Mouse (Mus musculus) myocyte (in vitro differentiated cells): ENCODE measurements around the gene Cdca3. TPM values are rescaled to one million over a fixed set of nuclear protein-coding genes. Genes with fewer than 3 reads are reported as not detected.

ENCODE experiments used
- H3K27me3 ChIP-seq: one replicate; pipeline ENCODE4 v1.6.1; 2011; ENCODE audit not compliant: control insufficient read depth, insufficient read depth, insufficient read length
- H3K36me3 ChIP-seq: one replicate; pipeline ENCODE4 v1.6.1; 2011; ENCODE audit not compliant: control insufficient read depth, insufficient read depth
- H3K4me2 ChIP-seq: one replicate; pipeline ENCODE4 v1.6.1; 2011; ENCODE audit warnings: low read depth, control low read depth
- H3K4me3 ChIP-seq: one replicate; pipeline ENCODE4 v1.5.1; 2011; ENCODE audit warnings: mild to moderate bottlenecking, control low read depth, moderate library complexity
- H3K79me2 ChIP-seq: one replicate; pipeline ENCODE4 v1.6.1; 2011; ENCODE audit not compliant: control insufficient read depth, insufficient read depth
- H3ac ChIP-seq: one replicate; pipeline ENCODE4 v1.6.1; 2011; ENCODE audit not compliant: control insufficient read depth, insufficient read length
- CEBPB ChIP-seq: IDR thresholded peaks from 2 replicates; pipeline ENCODE4 v1.6.1; 2011; ENCODE audit warnings: mild to moderate bottlenecking, moderate library complexity; ENCODE audit not compliant: poor library complexity, insufficient read depth, severe bottlenecking
- E2F4 ChIP-seq: IDR thresholded peaks from one replicate; pipeline ENCODE4 v1.6.1; 2011; ENCODE audit warnings: mild to moderate bottlenecking, control low read depth, moderate library complexity; ENCODE audit not compliant: insufficient read depth
- MAX ChIP-seq: IDR thresholded peaks from one replicate; pipeline ENCODE4 v1.6.1; 2011; ENCODE audit warnings: low read depth, mild to moderate bottlenecking, control low read depth
- MYOD1 ChIP-seq, 3 experiments: IDR thresholded peaks; one replicate each; pipeline ENCODE4 v1.6.1; 2011; ENCODE audit warnings: control low read depth in 2 of 3, low read depth in 2 of 3, mild to moderate bottlenecking in 2 of 3, moderate library complexity in 1 of 3; ENCODE audit not compliant: insufficient read length in 2 of 3, control insufficient read depth in 1 of 3
- MYOG ChIP-seq, 3 experiments: IDR thresholded peaks; one replicate each; pipeline ENCODE4 v1.6.1; 2011; ENCODE audit warnings: control low read depth in 2 of 3, low read depth in 2 of 3, mild to moderate bottlenecking in 2 of 3; ENCODE audit not compliant: insufficient read length in 2 of 3, control insufficient read depth in 1 of 3, insufficient read depth in 1 of 3
- POLR2A ChIP-seq: IDR thresholded peaks from one replicate; pipeline ENCODE4 v1.6.1; 2011; ENCODE audit warnings: low read depth, mild to moderate bottlenecking, control low read depth, moderate library complexity; ENCODE audit not compliant: insufficient read length
- POLR2AphosphoS2 ChIP-seq: IDR thresholded peaks from one replicate; pipeline ENCODE4 v1.6.1; 2011; ENCODE audit warnings: low read depth, control low read depth; ENCODE audit not compliant: insufficient read length
- REST ChIP-seq: IDR thresholded peaks from one replicate; pipeline ENCODE4 v1.6.1; 2011; ENCODE audit warnings: mild to moderate bottlenecking, control low read depth, moderate library complexity; ENCODE audit not compliant: insufficient read depth, insufficient read length
- SRF ChIP-seq: IDR thresholded peaks from one replicate; pipeline ENCODE4 v1.6.1; 2011; ENCODE audit warnings: low read depth; ENCODE audit not compliant: control insufficient read depth, insufficient read length
- TCF12 ChIP-seq: IDR thresholded peaks from one replicate; pipeline ENCODE4 v1.6.1; 2011; ENCODE audit warnings: mild to moderate bottlenecking, control low read depth; ENCODE audit not compliant: poor library complexity, insufficient read depth, severe bottlenecking
- TCF3 ChIP-seq: IDR thresholded peaks from one replicate; pipeline ENCODE4 v1.6.1; 2011; ENCODE audit warnings: low read depth, control low read depth; ENCODE audit not compliant: insufficient read length
- USF1 ChIP-seq: IDR thresholded peaks from one replicate; pipeline ENCODE4 v1.6.1; 2011; ENCODE audit warnings: low read depth, mild to moderate bottlenecking, control low read depth, moderate library complexity
- polyA plus RNA-seq: library from polyadenylated mRNA; unstranded; fragments of >200 nt; fragmentation: generic; extraction: Trizol; gene quantifications from one replicate; pipeline ENCODE4 v1.2.1, GENCODE M21; 2012; ENCODE audit warnings: missing spikeins

Gene Cdca3
- polyA plus RNA-seq, 1 experiment, result 28.8 TPM

DNA sequence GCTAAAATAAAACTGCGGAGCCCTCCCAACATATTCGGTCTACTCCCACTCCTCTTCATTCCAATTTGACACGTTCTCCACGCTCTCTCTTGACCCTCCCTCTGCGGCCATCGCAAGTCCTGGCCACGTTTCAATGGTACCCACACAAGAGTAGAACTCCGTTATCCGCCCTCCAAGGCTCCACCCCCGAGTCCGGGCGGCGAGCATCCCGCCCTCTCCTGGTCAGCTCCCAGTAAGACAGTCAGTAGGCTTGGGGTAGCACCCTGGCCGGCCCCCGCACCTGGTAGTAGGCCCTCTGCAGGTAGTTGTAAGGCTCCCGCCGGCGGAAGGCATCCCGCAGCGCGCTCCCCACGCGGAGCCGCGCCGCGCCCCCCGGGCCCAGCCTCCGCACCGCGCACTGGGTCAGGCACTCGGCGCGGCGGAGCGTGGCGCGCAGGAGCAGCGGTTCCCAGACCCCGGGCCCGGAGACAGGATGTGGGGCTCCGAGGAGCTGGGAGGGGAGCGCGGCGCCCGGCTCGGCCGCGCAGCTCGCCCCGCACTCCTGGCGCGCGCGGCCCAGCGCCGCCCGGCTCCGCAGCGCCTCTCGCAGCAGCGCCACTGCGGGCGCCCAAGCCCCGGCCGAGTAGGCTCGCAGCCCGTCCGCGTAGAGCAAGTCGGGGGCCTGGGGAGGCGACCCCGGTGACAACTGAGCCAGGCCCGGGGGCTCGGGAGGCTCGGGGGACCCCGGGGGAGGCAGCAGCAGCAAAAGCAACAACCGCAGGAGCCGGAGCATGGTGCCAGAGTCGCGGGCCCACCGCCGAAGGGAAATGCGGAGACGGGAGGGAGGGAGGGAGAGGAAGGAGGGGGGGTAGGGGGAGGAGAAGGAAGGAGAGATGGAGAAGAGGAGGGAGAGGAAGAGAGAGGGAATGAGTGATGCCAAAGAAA, 27.8 kb downstream of the Cdca3 start, which contains the start of gene P3h3:
Gene P3h3 (minus strand): TSS at position 837 of the 924 bp plus-strand sequence.
- no peak within 1 kb of the TSS for H3ac ChIP-seq

DNA sequence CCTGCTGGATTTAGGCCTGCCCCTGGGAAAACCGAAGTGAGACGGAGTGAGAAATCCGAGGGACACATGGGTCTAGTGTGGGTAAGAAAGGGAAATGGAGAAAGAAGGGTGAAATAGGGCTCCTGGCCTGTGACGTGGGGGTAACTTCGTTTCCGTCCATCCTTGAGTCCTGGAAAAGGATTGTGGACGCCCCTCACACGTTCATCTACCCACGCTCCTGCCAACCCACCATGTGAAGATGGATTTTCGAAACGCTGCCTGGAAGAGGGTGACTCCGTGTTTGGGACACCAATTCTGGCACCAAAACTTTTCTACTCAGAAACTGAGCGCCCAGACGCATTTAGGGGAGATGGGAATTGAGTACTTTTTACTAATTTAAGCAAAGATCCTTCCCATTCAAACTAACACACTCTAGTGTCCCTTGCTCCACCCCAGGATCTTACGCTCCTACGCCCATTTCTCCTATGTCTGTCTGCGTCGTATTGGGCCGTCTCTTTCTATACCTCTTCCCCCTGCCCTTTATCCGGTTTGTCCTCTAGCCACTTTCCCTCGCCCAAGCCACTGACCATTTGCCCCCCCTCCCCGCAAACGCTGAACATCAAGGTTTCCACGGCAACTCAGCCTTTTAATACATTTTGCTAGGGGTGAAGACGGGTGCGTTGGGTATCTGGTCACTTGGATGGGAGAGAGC, 28.6 kb downstream of the Cdca3 start:
- Histone ChIP-seq H3K79me2 (no peaks in the 10 kb centered on the region), H3ac (no peak overlapping the region), H3K4me3 (no peak overlapping the region), H3K4me2 (no peak overlapping the region), H3K27me3 (peaks cover 39% of the 10 kb centered on the region), H3K36me3 (no peaks in the 10 kb centered on the region)
- no peak for TF ChIP-seq USF1
- TF ChIP-seq TCF3, result no peak
- no peak for TF ChIP-seq POLR2AphosphoS2
- no peak for TF ChIP-seq SRF
- no peak for TF ChIP-seq POLR2A
- no peak for TF ChIP-seq TCF12
- no peak for TF ChIP-seq MYOG (IDR thresholded peaks at IDR 0.05; ENCODE audit: control insufficient read depth in 1 of 3, insufficient read depth in 1 of 3, insufficient read length in 2 of 3, low read depth in 2 of 3)
- TF ChIP-seq MYOD1 (IDR thresholded peaks at IDR 0.05; ENCODE audit: control insufficient read depth in 1 of 3, insufficient read length in 2 of 3, low read depth in 2 of 3), result no peak
- TF ChIP-seq E2F4, result no peak
- TF ChIP-seq MAX, result no peak
- TF ChIP-seq REST, result no peak
- no peak for TF ChIP-seq CEBPB

More for the DNA sequence above, 27.8 kb downstream of the Cdca3 start, which contains the start of gene P3h3:
- no peak within 1 kb of the TSS for H3K4me3 ChIP-seq
- no peaks in the 10 kb centered on the region for H3K79me2 ChIP-seq
- no peak for TF ChIP-seq MAX
- no peak for TF ChIP-seq POLR2AphosphoS2
- TF ChIP-seq TCF12, result no peak
- TF ChIP-seq TCF3, result no peak
- TF ChIP-seq MYOD1 (IDR thresholded peaks at IDR 0.05; ENCODE audit: control insufficient read depth in 1 of 3, insufficient read length in 2 of 3, low read depth in 2 of 3), result no peak
- peaks cover 31% of the 10 kb centered on the region for H3K27me3 ChIP-seq
- no peaks in the 10 kb centered on the region for H3K36me3 ChIP-seq
- H3K4me2 ChIP-seq, result peak within 1 kb of the TSS; percentile 70

DNA sequence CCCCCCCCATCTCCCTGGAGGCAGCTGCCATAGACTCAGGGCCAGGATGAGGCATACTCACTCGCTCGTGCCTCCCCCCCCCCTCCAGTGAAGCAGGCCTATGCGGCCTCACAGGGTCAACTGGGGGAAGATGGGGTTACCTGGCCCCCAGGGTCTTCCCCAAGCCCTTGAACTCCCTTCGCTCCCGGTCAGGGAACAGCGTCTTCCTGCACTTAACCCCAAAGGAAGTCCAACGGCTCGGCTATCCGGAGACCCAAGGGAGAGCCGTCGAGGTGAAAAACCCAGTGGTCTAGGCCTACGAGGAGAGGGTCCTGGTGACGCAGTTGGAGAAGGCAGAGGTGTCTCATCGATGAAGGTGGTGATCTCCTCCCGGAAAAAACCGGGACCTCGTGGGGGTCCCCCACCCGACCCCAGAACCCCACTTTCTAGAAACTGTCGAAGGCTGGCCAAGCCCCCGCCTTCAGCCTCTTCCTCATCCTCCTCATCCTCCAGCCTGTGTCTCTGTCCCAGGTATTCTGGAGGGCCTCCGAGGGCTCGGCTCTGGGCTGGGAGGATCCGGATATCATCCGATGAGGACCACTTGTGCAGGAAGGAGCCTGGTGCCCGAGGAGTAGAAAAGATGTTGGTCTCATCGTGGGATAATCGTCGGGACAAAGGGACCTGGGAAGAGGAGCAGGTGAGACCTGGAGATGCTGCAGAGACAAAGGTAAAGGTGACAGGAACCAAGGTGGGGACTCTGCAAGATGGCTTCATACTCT, 29.4 kb downstream of the Cdca3 start:
- no peaks in the 10 kb centered on the region for H3K79me2 ChIP-seq
- no peak overlapping the region for H3K4me2 ChIP-seq
- H3K36me3 ChIP-seq, result no peaks in the 10 kb centered on the region
- H3ac ChIP-seq, result no peak overlapping the region
- no peak overlapping the region for H3K4me3 ChIP-seq
- no peak for TF ChIP-seq TCF3
- no peak for TF ChIP-seq SRF
- no peak for TF ChIP-seq E2F4
- no peak for TF ChIP-seq POLR2AphosphoS2
- no peak for TF ChIP-seq USF1
- no peak for TF ChIP-seq CEBPB
- TF ChIP-seq MYOD1 (IDR thresholded peaks at IDR 0.05; ENCODE audit: control insufficient read depth in 1 of 3, insufficient read length in 2 of 3, low read depth in 2 of 3), result no peak
- TF ChIP-seq REST, result no peak
- no peak for TF ChIP-seq TCF12
- TF ChIP-seq POLR2A, result no peak
- no peak for TF ChIP-seq MYOG (IDR thresholded peaks at IDR 0.05; ENCODE audit: control insufficient read depth in 1 of 3, insufficient read depth in 1 of 3, insufficient read length in 2 of 3, low read depth in 2 of 3)
- TF ChIP-seq MAX, result no peak
- peaks cover 46% of the 10 kb centered on the region for H3K27me3 ChIP-seq

GRCm38 (mm10) chr6:124859725-124860124, 30.4 kb downstream of the Cdca3 start:
- Histone ChIP-seq H3K27me3 (peaks cover 53% of the 10 kb centered on the region), H3ac (no peak overlapping the region), H3K4me2 (no peak overlapping the region), H3K79me2 (no peaks in the 10 kb centered on the region), H3K36me3 (no peaks in the 10 kb centered on the region), H3K4me3 (no peak overlapping the region)
- no peak for TF ChIP-seq MAX
- no peak for TF ChIP-seq USF1
- no peak for TF ChIP-seq TCF12
- TF ChIP-seq POLR2AphosphoS2, result no peak
- TF ChIP-seq SRF, result no peak
- no peak for TF ChIP-seq TCF3
- no peak for TF ChIP-seq MYOG (IDR thresholded peaks at IDR 0.05; ENCODE audit: control insufficient read depth in 1 of 3, insufficient read depth in 1 of 3, insufficient read length in 2 of 3, low read depth in 2 of 3)
- TF ChIP-seq E2F4, result no peak
- no peak for TF ChIP-seq CEBPB
- TF ChIP-seq REST, result no peak
- no peak for TF ChIP-seq POLR2A
- no peak for TF ChIP-seq MYOD1 (IDR thresholded peaks at IDR 0.05; ENCODE audit: control insufficient read depth in 1 of 3, insufficient read length in 2 of 3, low read depth in 2 of 3)
